Mouse (Mus musculus): ENCODE measurements around the gene Il24.

The Il24 gene

DNA sequence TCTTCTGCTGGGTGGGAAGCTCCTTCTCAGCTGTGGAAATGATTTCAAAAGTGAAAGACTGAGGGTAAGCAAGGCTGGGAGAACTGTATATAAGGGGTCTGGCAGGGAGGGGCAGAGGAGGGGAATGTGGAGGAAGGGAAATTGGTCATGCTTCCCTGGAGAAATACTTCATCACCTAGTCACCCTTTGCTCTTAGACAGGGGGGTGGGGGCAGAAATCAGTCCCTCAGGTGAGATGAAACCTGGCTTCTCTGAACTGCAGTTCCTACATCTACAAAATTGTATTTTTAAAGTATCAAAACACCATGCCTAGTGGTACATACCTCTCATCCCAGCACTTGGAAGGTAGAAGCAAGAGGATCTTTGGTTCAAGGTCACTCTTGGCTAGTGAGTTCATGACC is at the start of gene Il24:
TSS of gene Il24 (minus strand) at position 101 of the 400 bp plus-strand sequence.
- in situ Hi-C loops (cut with MboI) = no loop called here

DNA sequence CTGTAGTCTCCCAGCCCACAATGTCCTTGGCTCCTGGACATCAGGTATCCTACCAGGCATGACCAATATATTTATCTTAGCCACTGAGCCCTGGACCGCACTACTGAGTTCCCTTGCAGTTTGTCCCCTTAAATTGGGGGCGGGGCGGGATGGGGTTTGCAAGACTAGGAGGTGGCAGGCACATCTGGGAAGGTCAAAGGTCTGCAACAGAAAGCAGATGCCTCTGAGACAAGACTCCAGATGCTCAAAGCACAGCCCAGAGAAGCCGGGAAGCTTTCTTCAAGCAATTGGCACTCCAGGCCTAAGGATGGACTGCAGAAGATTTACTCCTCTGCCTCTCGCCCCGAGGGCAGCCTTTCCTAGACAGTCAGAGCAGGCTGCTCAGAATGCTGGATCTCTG is 49.1 kb upstream of the Il24 start:
- in situ Hi-C loops (cut with MboI) = no loop called here

DNA sequence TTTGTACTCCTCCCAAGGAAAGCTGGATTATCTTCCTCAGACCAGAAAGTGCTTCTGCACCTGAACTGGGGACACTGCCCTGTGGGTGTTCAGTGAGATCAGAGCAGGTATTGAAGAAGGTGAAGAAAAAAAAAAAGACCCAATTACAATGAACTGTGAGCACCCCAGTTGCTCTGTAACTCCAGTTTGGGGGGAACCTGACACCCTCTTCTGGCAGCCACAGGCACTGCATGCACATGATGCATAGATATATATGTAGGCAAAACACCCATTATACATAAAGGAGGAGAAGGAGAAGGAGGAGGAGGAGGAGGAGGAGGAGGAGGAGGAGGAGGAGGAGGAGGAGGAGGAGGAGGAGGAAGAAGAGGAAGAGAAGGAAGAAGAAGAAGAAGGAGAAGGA is 39.2 kb upstream of the Il24 start:
- in situ Hi-C loops (cut with MboI) = no loop called here

DNA sequence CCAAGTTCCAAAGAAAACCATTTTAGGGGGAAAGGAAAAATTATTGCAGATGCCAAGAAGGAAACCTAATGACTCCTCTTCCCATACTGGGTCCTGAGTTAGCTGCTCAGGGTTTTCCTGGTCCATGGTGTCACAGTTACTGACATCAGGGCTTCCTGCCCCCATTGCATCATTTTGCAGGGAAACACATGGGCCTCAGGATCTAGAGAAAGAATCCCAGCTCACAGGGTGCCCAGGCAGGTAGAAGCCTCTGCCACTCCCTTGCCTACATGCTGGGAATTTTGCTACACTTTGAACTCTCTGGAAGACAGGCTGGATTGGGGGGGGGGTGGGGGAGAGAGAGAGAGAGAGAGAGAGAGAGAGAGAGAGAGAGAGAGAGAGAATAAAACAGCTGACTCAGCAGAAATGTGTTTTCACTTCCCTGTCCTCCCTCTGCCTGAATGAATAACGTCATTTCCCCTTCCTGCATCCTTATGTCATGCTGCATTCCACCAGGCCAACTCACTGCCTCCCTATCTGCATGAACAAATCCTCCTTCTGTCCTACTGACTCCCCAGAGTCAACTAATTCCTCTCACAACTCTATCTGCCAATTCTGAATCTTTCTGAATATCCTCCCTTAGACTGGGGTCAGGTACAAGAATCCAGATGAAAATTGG is 31.2 kb upstream of the Il24 start:
- in situ Hi-C loops (cut with MboI) = no loop called here

DNA sequence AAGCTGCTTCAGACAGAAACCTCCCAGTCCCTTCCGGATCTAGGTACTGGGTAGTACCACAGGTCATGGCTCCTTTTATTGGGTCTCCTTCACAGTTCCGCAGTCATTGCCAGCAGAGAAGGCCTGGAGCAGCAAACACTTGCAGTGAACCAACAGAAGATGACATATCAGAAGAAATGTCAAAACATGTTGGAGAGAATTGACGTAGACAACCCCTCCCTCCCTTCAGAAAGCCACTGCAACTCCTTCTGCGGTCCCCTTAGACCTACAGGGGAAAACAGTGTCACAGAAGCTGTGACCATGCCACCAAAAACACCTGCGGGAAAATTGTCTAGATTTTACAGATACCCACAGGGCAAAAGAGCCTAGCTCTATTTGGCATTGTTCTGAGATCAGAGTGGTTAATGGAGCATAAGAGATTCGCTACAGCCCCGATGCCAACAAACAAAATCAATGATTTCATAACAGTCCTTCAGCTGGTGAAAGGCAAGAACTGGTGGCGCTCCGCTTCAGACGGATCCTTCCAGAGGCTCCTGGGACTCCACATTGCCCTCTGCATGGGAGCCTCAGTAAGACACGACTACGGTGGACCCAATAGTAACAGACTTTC is 24.3 kb upstream of the Il24 start, which contains the start of gene Il20:
TSS of gene Il20 (minus strand) at position 51 of the 610 bp plus-strand sequence.
- in situ Hi-C loops (cut with MboI) = no loop called here

DNA sequence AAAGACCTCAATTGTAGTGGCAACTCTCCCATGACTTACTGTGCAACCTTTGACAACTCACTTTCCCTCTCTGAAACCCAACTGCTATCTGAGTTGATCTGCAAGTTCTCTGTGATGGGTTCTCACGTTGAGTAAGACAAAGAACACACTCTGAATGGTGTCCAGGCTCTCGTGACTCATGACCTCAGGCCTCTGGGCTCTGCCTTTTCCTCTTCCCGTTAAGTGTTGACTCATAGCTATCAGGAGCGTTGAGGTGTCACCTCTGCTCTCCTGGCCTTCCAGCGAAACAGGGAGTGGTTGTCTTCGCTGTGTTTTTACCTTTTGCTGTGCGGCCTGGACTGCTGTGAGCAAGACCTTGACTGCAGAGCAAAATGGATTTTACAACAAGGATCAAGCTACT is 15.3 kb upstream of the Il24 start:
- in situ Hi-C loops (cut with MboI) = no loop called here

DNA sequence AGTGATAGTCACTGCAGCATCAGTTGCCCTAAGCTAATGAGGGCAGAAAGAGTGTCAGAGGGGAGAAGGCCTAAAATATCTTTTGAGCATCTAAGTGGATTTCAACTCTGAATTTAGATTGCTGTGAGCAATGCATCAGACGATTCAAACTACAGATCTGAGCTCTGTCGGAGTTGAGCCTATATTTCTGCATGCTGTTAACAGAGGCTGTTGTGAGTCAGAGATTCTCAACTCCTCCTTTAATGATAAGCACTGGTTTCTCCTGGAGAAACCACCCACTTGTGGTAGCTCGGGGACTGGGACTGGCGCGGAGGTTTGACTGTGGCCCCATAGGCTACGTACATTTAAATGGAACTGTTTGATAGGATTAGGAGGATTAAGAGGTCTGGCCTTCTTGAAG is 7.2 kb upstream of the Il24 start:
- in situ Hi-C loops (cut with MboI) = no loop called here

DNA sequence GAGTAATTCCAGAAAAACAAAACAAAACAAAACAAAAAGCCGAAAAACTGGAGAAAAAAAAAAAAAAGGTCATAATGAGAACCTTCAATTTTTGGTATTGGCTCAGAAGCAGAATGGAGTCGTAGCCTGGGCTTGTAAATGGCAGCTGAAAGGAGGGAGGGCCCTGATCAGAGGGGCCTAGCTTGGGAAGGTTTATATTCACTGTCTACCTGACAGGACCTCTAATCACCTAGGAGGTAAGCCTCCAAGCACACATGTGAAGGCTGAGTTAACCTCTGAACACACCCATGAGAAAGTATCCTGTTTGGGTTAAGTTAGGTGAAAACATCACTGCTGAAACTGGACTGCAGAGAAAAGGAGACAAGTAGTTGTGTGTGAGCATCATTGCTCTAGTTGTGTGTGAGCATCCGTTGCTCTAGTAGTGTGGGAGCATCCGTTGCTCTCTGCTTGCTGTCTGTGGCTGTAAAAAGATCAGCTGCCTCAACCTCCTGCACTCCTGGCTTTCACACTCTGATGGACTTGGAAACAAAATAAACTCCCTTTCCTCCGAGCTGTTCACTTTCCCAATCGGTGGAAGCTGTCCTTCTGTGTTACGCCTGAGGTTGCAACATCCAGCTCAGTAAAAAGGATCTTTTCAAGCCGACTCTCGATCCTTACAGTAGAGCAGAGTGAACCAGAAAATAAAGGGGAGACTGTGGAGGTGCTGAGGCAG is 6.2 kb upstream of the Il24 start:
- in situ Hi-C loops (cut with MboI) = no loop called here

DNA sequence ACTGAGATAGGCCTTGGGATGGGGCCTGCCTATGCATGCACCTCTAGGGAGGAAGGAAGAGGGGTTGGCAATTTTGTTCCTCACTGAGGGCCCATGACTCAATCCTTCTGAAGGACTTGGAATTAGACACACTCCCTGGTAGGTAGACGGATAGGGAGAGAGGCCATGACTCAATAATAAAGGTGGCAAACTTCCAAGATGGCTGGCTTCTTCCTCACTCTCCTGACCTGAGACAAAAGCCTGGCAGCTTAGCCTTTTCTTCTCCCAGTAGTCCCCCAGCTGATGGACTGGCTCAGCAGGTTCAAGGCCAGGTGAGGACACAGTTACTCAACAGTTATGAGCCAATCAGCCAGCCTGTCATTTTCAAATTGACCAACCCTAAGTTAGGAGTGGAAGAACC is 5.2 kb upstream of the Il24 start:
- in situ Hi-C loops (cut with MboI) = no loop called here

DNA sequence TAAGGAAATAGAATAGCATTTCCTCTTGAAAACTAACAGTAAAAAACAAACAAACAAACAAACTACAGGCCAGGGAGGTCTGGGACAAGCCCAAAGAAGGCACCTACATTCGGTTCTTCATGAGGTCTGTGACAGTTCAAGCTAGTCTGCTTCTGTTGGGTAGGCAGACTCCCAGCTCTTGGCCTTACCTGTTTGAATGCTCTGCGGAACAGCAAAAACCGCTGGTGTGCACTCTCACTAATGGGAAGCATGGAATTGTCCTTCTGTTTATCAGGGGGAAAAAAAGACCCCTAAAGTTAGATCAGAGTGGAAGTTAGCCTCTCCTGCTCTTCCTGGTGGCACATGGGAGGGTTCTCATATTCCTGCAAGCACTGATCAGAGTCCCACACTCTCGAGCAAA is 4.1 kb downstream of the Il24 start:
- in situ Hi-C loops (cut with MboI) = no loop called here

DNA sequence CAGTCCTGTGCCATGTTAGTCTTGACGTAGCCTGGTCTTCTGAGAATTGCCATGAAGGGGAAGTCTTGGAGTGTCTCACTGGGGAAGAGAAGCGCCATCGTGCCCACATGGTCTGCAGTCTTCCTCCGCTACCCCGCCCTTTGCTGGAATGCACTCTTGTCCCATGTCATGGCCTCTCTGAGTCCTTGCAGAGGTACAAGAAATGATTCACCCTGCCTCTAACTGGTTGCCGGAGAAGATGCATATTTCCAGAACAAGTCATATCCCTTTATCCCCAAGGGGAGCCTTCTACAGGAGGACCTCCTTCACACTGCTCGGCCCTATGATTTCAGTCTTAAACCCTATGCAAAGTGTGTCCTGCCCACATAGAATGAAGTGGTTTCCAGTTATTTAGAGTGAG is 7.3 kb downstream of the Il24 start:
- in situ Hi-C loops (cut with MboI) = loop anchor here (10.0 kb wide), 1 partner anchor 105 kb away; no protein-coding TSS in a partner anchor

DNA sequence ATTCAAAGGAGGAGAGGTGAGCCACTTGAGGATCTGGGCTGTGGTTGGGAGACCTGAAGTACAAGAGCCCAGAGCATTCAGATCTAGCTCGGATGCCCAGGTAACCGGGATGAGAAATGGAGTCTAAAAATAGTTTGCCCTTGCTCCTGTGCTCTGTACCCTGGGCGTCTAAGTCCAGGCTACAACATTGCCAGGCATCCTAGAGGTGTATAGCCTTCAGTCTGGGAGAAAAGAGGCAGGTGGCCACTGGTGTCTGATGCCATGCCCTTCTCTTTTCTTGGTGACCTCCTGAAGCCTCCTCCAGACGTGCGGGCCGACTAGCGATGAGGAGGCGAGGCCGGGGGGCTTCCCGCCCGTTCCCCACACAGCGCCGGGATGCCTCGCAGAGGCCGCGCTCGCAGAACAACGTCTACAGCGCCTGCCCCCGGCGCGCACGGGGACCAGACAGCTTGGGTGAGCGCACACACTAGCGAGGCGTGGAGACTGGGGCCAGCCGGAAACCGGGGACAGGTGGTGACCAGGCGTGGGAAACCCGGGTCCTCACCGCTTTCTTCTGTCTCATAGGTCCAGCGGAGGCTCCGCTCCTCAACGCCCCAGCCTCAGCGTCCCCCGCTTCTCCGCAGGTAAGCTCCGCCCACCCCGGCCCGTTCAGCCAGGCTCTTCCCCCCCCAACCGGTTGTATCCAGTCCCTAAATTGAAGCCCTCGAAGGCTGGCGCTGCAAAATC is 9.2 kb downstream of the Il24 start:
- in situ Hi-C loops (cut with MboI) = loop anchor here (10.0 kb wide), 1 partner anchor 107 kb away; no protein-coding TSS in a partner anchor

DNA sequence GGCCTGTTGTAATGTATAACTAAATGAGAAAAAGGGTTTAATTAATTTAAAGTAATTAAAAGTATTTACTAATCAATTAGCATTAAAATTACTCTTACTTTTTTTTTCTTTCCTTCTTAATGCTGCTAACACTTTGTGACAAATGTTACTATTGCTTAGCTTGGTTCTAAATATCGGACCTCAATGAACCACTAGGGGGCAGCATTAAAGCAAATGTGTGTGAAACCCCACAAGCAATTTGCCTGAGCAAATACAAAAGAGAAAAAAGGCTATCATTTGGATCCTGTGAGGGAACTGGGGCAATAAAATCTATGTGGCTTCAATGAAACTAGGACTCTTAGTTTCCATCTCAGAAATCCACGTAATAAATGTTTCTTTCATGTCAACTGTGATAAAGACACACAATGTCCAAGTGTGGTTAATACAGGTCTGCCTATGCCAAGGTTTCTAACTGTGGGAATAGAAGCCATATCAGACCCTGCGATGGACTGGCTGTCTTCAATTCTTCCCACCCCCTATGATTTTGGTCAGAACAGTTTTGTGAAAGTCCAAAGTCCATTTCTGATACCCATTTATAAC is 10.2 kb downstream of the Il24 start:
- in situ Hi-C loops (cut with MboI) = loop anchor here (10.0 kb wide), 1 partner anchor 108 kb away; no protein-coding TSS in a partner anchor

DNA sequence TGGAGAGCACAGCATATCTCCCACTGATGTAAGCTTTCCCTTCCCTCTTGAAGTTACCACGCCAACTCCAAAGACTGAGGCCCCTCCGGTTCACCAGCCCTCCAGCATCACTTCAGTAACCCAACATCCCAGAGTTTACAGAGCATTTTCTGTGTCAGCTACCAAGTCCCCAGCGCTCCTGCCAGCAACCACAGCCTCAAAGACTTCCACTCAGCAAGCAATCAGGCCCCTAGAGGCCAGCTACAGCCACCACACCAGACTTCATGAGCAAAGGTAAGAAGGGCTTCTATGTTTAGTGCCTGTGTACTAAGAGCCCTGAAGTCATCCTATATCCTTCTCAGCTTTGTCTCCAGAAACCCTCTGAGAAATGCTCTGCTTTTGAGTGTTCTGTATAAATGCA is 11.3 kb downstream of the Il24 start:
- in situ Hi-C loops (cut with MboI) = loop anchor here (10.0 kb wide), 1 partner anchor 109 kb away; no protein-coding TSS in a partner anchor

DNA sequence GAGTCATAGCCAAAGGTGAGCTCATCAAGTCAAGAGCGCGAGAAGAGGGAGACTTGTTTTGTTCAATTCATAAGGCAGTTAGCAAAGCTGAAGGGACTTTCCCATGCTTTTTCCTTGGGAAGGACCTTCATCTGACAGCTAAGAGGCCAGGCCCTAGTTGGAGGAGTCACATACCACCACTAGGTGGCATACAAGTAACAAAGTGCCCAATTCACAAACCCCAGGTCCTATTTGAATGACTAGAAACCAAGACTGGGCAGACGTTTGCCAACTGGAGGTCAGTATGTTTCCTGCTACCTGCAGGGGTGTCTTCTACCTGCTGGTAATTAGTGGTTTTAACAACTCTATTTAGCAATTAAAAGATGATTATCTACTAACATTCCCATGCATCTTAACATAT is 12.1 kb downstream of the Il24 start:
- in situ Hi-C loops (cut with MboI) = loop anchor here (10.0 kb wide), 1 partner anchor 110 kb away; no protein-coding TSS in a partner anchor

DNA sequence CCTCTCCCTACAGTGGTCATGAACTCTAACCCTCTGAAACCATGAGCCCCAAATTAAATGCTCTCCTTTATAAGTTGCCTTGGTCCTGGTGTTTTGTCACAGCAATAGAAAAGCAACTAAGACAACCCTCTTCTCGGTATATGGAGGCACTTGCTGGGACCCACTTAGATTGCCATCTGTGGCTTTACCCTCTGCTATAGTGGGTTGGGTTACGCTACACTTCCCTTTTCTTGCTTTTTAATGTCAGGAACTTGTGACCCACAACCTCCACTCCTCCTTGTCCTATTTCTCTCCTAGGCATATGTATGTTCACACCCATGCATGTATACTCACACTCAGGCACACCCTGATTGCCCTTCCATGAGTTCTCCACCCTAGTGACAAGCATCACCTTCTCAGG is 14.3 kb downstream of the Il24 start:
- in situ Hi-C loops (cut with MboI) = loop anchor here (5.0 to 10.0 kb wide), 2 partner anchors 36 to 112 kb away; no protein-coding TSS in a partner anchor

DNA sequence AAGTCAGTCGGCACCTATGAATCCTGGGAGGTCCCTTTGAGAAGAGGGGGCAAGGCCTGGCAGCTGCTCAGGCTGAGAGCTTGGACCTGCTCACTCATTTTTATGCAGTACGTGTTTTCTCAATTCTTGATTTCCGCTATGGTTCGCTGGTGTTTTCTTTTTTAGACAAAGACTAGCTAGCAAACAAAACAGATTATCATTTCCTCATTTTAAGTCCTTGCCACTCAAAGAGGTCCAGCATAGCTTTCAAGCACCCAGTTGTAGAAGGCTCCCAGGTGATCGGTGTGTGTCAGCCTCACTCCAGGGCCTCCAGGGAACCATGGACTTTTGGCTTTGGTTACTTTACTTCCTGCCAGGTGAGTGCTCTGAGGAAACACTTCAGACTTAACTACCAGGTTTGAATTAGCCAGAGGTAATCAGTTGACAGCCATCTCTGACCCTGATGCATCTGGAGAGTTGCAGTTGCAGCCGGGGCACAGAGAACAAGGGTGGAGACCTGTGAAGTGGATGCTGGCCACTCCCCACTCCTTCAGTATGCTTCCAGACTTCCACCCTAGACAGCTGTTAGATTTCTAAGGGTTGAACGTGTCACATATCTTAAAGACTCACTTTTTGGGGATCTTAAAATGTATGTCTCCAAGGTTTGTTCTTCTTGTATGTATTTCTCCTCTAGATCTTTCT is 21.6 kb downstream of the Il24 start, which contains the start of gene Fcmr:
TSS of gene Fcmr (plus strand) at position 129 of the 681 bp plus-strand sequence.
- in situ Hi-C loops (cut with MboI) = no loop called here

DNA sequence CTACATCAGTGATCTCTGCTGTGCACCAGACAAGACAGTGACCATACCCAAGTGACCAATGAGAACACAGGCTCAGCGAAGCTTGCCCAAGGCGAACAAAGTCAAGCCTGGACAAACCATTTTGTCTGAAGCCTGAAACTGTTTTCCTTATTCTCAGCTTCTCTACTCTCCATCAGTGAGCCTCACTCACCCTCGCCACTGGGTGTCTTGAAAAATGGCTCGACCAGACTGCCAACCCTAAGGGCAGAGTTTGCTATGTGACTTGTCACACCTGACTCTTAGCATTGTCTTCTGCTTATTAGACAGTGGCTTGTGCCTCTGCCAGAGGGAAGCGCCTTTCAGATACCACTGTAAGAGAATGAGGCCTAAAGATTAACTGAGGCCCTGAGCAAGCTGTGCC is 22.5 kb downstream of the Il24 start:
- in situ Hi-C loops (cut with MboI) = no loop called here

DNA sequence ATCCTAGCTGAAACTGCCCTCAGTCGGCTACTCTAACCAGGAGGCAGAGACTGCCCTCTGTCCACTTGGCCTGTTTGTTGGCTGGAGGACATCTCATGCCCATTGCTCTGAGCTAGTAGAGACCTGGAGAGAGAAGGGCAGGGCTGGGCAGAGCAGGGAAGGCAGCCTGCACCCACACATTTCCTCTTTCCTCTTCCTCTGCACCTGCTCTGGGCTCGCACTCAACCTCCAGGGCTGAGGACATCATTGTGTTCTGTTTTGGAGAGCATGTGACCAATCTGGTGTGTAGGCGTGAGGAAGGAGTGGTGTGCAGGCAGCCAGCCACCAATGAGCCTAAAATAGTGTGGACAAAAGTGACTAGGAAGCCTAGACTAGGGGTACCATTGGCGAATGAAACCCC is 23.0 kb downstream of the Il24 start:
- in situ Hi-C loops (cut with MboI) = no loop called here

DNA sequence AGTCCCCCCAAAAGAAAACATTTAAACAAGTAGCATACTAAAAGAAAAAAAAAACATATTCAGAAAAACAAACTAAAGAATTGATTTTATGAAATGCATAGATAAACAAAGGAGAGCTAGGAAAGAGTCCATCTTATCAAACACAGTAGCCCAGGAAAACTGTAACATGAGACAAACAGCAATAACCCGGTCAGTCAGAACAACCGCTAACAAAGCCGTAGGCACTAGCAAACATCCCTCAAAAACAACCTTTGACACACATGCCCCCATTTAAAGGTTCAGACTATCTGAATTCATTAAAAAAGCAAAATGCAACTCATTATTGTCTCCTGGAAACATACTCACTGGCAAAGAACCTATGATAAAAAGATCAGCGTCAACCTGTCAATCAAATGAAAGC is 29.8 kb downstream of the Il24 start:
- in situ Hi-C loops (cut with MboI) = no loop called here

DNA sequence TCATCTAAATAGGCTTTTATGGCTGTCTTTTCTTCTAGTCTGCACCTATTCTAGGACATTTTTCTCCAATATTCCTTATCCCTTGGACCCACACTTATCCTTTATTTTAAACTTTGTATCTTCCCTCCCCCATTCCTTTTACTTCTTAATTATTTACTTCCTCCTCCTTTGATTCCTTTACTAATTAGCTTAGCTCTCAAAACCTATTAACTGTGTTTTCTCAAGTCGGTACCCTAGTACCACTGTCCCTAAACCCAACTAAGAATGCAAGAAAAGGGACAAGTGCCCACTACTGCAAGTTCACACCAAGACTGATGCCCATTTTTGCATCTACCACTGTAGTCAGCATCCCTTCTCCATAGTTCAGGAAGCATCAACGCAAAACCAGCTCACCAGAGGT is 31.5 kb downstream of the Il24 start:
- in situ Hi-C loops (cut with MboI) = no loop called here
